Mouse (Mus musculus): ENCODE results near the gene Rin1.
A peak's percentile ranks its signal among the peaks of the same experiment; 100 is the strongest.
"Not testable (repeated sequence)": the region's sequence is repeated elsewhere in the genome, so short reads cannot be mapped to it uniquely, and the experiment has no call there.

Gene Rin1

GRCm38 (mm10) chr19:5050047-5050905 lies at the start of gene Rin1:
Gene Rin1 (plus strand): TSS chr19:5050481.
- DNase-seq = no peak

- DNase-seq = peak; percentile 88
These were observed 48.4 kb upstream of the Rin1 start for GRCm38 (mm10) chr19:5001666-5002406.

- not testable (repeated sequence) for DNase-seq
These were observed 46.6 kb upstream of the Rin1 start for GRCm38 (mm10) chr19:5003644-5004043.

GRCm38 (mm10) chr19:5004925-5005324 lies 45.4 kb upstream of the Rin1 start:
- DNase-seq = no peak

- no peak for DNase-seq
These were observed 37.1 kb upstream of the Rin1 start for GRCm38 (mm10) chr19:5013138-5013537.

- peak; percentile 44 for DNase-seq
These were observed 35.3 kb upstream of the Rin1 start for GRCm38 (mm10) chr19:5014961-5015398.

GRCm38 (mm10) chr19:5016221-5016742 lies 34.0 kb upstream of the Rin1 start:
- no peak for DNase-seq

- peak; percentile 91 for DNase-seq
These were observed 33.5 kb upstream of the Rin1 start for GRCm38 (mm10) chr19:5016782-5017181.

- no peak for DNase-seq
These were observed 32.7 kb upstream of the Rin1 start for GRCm38 (mm10) chr19:5017611-5018010.

- no peak for DNase-seq
These were observed 32.1 kb upstream of the Rin1 start for GRCm38 (mm10) chr19:5018191-5018590.

- DNase-seq = no peak
These were observed 28.9 kb upstream of the Rin1 start for GRCm38 (mm10) chr19:5021416-5021815.

- peak; percentile 88 for DNase-seq
These were observed 26.4 kb upstream of the Rin1 start, which contains the start of gene Slc29a2 for GRCm38 (mm10) chr19:5023621-5024479. Gene Slc29a2 (plus strand): TSS chr19:5023860.

GRCm38 (mm10) chr19:5026111-5026510 lies 24.2 kb upstream of the Rin1 start:
- no peak for DNase-seq

GRCm38 (mm10) chr19:5032686-5033085 lies 17.6 kb upstream of the Rin1 start:
- DNase-seq = no peak

GRCm38 (mm10) chr19:5036577-5036976 lies 13.7 kb upstream of the Rin1 start:
- no peak for DNase-seq

- peak; percentile 69 for DNase-seq
These were observed 12.4 kb upstream of the Rin1 start for GRCm38 (mm10) chr19:5037678-5038571.

- DNase-seq = peak; percentile 91
These were observed 11.5 kb upstream of the Rin1 start, which contains the start of the genes B4gat1 and AC124502.3 for GRCm38 (mm10) chr19:5038709-5039156. Gene B4gat1 (plus strand): TSS chr19:5038826. Gene AC124502.3 (plus strand): TSS chr19:5038891.

- DNase-seq = peak; percentile 37
These were observed 10.8 kb upstream of the Rin1 start for GRCm38 (mm10) chr19:5039301-5040114.

- peak; percentile 89 for DNase-seq
These were observed 9.3 kb upstream of the Rin1 start, which contains the start of gene Brms1 for GRCm38 (mm10) chr19:5040862-5041523. Gene Brms1 (plus strand): TSS chr19:5041354.

GRCm38 (mm10) chr19:5041588-5041987 lies 8.7 kb upstream of the Rin1 start:
- no peak for DNase-seq

Measured in thymus, postnatal 4 days (tissue).